Mouse (Mus musculus): ENCODE results near the gene Tbc1d5.

DNA sequence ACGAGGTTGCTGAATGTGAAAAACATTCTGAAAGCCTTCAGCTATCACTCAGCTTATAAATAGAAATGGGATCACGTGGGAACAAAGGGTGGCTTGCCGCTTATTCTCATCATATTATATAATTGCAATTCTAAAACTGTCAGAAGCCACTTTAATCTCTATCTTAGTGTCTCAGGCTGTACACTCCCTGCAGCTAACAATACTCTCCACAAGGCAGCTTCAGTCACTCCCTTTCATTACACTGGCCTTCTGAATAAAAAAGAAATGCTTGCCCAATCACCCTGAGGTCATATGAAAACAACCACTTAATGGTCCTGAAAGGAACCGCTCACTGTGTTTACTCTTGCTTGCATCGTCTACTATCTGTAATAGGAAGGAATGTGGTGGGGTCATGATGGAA is 418.1 kb downstream of the Tbc1d5 start:
- no peak for TF ChIP-seq CTCF (IDR thresholded peaks at IDR 0.05; ENCODE audit: low read depth, low read length)
- no peak for TF ChIP-seq EP300 (IDR thresholded peaks at IDR 0.05; ENCODE audit: insufficient read depth, low read depth, low read length)
- no peak for TF ChIP-seq POLR2A (IDR thresholded peaks at IDR 0.05; ENCODE audit: insufficient read depth, low read length)

All from ES-Bruce4 (cell line).